Mouse (Mus musculus) limb, embryonic 10.5 days (tissue): ENCODE results near the gene Bcr. TPM values are rescaled to one million over a fixed set of nuclear protein-coding genes. Genes with fewer than 3 reads are reported as not detected.
"Not testable (repeated sequence)": the region's sequence is repeated elsewhere in the genome, so short reads cannot be mapped to it uniquely, and the experiment has no call there.

Experiments
- DNase-seq: peaks from one replicate; pipeline ENCODE4 v3.0.0-alpha.2; 2017; ENCODE audit warnings: low spot score
- H3K27ac ChIP-seq: fragments of 300-500 bp; sonication (generic); 2 replicates; pipeline ENCODE4 v1.5.1; 2016; ENCODE audit warnings: mild to moderate bottlenecking
- H3K27me3 ChIP-seq: fragments of 300-500 bp; sonication (generic); 2 replicates; pipeline ENCODE4 v1.6.1; 2016; ENCODE audit warnings: low read depth, mild to moderate bottlenecking; ENCODE audit not compliant: poor library complexity, severe bottlenecking
- H3K36me3 ChIP-seq: fragments of 300-500 bp; sonication (generic); 2 replicates; pipeline ENCODE4 v1.6.1; 2016; ENCODE audit warnings: mild to moderate bottlenecking, moderate library complexity
- H3K4me1 ChIP-seq: fragments of 300-500 bp; sonication (generic); 2 replicates; pipeline ENCODE4 v1.6.1; 2016
- H3K4me3 ChIP-seq: fragments of 300-500 bp; sonication (generic); 2 replicates; pipeline ENCODE4 v1.5.1; 2016; ENCODE audit warnings: mild to moderate bottlenecking, moderate library complexity
- H3K9me3 ChIP-seq: fragments of 300-500 bp; sonication (generic); replicated peaks from 2 replicates; pipeline ENCODE4 v1.6.1; 2016; ENCODE audit warnings: mild to moderate bottlenecking
- WGBS: fragments of 180-500 bp; shearing (Covaris S2); methylation state at CpG from one replicate; pipeline ENCODE4 v1.1.7; 2016; 5-methylcytosine and 5-hydroxymethylcytosine counted together
- polyA plus RNA-seq: library from polyadenylated mRNA; unstranded; fragments of >200 nt; fragmentation: Nextera tagmentation; extraction: Ambion mirVana; gene quantifications from 2 replicates; pipeline ENCODE4 v1.2.1, GENCODE M21; 2016

Bcr gene
- polyA plus RNA-seq, 1 experiment from 2014 or later: 7.0 TPM

- not testable (repeated sequence) for H3K27me3 ChIP-seq, DNase-seq, H3K4me1 ChIP-seq, H3K27ac ChIP-seq, H3K4me3 ChIP-seq, H3K9me3 ChIP-seq
- peaks cover 24% of the 10 kb centered on the region for H3K36me3 ChIP-seq
- 19% methylated on average over 1 of the region's 1 CpGs for WGBS
Observed at GRCm38 (mm10) chr10:75042060-75042459, 18.3 kb upstream of the Bcr start.

- no peaks in the 10 kb centered on the region for H3K27me3 ChIP-seq
- DNase-seq: no peak
- no peak overlapping the region for H3K27ac ChIP-seq
- H3K36me3 ChIP-seq: peaks cover 30% of the 10 kb centered on the region
- no peak overlapping the region for H3K4me3 ChIP-seq
- no peaks in the 10 kb centered on the region for H3K4me1 ChIP-seq
- 35% methylated on average over 7 of the region's 7 CpGs for WGBS
- no peaks in the 10 kb centered on the region for H3K9me3 ChIP-seq
Observed at GRCm38 (mm10) chr10:75044459-75044858, 15.9 kb upstream of the Bcr start.

GRCm38 (mm10) chr10:75045831-75046230 is 14.6 kb upstream of the Bcr start:
- Histone ChIP-seq H3K4me3 (no peak overlapping the region), H3K27ac (no peak overlapping the region), H3K27me3 (no peaks in the 10 kb centered on the region), H3K4me1 (no peaks in the 10 kb centered on the region), H3K9me3 (no peaks in the 10 kb centered on the region), H3K36me3 (peaks cover 32% of the 10 kb centered on the region)
- DNase-seq: no peak
- WGBS: 96% methylated on average over 15 of the region's 15 CpGs

GRCm38 (mm10) chr10:75048711-75049110 is 11.7 kb upstream of the Bcr start:
- Histone ChIP-seq H3K27me3 (no peaks in the 10 kb centered on the region), H3K9me3 (no peaks in the 10 kb centered on the region), H3K4me1 (no peaks in the 10 kb centered on the region), H3K4me3 (no peak overlapping the region), H3K27ac (no peak overlapping the region), H3K36me3 (peaks cover 28% of the 10 kb centered on the region)
- WGBS: 94% methylated on average over 7 of the region's 7 CpGs
- DNase-seq: no peak

- H3K36me3 ChIP-seq: peaks cover 12% of the 10 kb centered on the region; the same call in 1 of the 2 replicates
- 94% methylated on average over 21 of the region's 21 CpGs for WGBS
- H3K9me3 ChIP-seq: no peaks in the 10 kb centered on the region
- no peak for DNase-seq
- no peaks in the 10 kb centered on the region for H3K27me3 ChIP-seq
- H3K4me1 ChIP-seq: 0 out of 2 replicates have a peak, but pooled peaks cover 3% of the 10 kb centered on the region
- H3K4me3 ChIP-seq: no peak overlapping the region
- H3K27ac ChIP-seq: no peak overlapping the region
Observed at GRCm38 (mm10) chr10:75051364-75052074, 8.9 kb upstream of the Bcr start.

GRCm38 (mm10) chr10:75052902-75053301 is 7.5 kb upstream of the Bcr start:
- no peak overlapping the region for H3K4me3 ChIP-seq
- H3K4me1 ChIP-seq: 0 out of 2 replicates have a peak, but pooled peaks cover 3% of the 10 kb centered on the region
- H3K27ac ChIP-seq: no peak overlapping the region
- DNase-seq: no peak
- peaks cover 9% of the 10 kb centered on the region; the same call in 1 of the 2 replicates for H3K36me3 ChIP-seq
- WGBS: 84% methylated on average over 8 of the region's 8 CpGs
- H3K9me3 ChIP-seq: no peaks in the 10 kb centered on the region
- no peaks in the 10 kb centered on the region for H3K27me3 ChIP-seq

GRCm38 (mm10) chr10:75053655-75054054 is 6.7 kb upstream of the Bcr start:
- Histone ChIP-seq H3K4me3 (no peak overlapping the region), H3K36me3 (0 out of 2 replicates have a peak, but pooled peaks cover 3% of the 10 kb centered on the region), H3K9me3 (no peaks in the 10 kb centered on the region), H3K4me1 (0 out of 2 replicates have a peak, but pooled peaks cover 3% of the 10 kb centered on the region), H3K27me3 (no peaks in the 10 kb centered on the region), H3K27ac (no peak overlapping the region)
- DNase-seq: no peak
- WGBS: 93% methylated on average over 4 of the region's 4 CpGs

- H3K4me1 ChIP-seq: peaks cover 7% of the 10 kb centered on the region; the same call in 1 of the 2 replicates
- H3K36me3 ChIP-seq: 0 out of 2 replicates have a peak, but pooled peaks cover 2% of the 10 kb centered on the region
- no peaks in the 10 kb centered on the region for H3K9me3 ChIP-seq
- H3K4me3 ChIP-seq: no peak overlapping the region
- DNase-seq: no peak
- WGBS: 79% methylated on average over 6 of the region's 6 CpGs
- H3K27ac ChIP-seq: no peak overlapping the region
- H3K27me3 ChIP-seq: no peaks in the 10 kb centered on the region
Observed at GRCm38 (mm10) chr10:75054125-75054524, 6.3 kb upstream of the Bcr start.

- Histone ChIP-seq H3K4me3 (no peak overlapping the region), H3K27ac (no peak overlapping the region), H3K9me3 (no peaks in the 10 kb centered on the region), H3K4me1 (peaks cover 20% of the 10 kb centered on the region), H3K36me3 (0 out of 2 replicates have a peak, but pooled peaks cover 2% of the 10 kb centered on the region), H3K27me3 (no peaks in the 10 kb centered on the region)
- no peak for DNase-seq
- WGBS: 77% methylated on average over 5 of the region's 5 CpGs
Observed at GRCm38 (mm10) chr10:75055672-75056071, 4.7 kb upstream of the Bcr start.

- DNase-seq: no peak
- H3K36me3 ChIP-seq: no peaks in the 10 kb centered on the region
- 36% methylated on average over 4 of the region's 4 CpGs for WGBS
- peaks cover 24% of the 10 kb centered on the region for H3K4me1 ChIP-seq
- H3K27ac ChIP-seq: no peak overlapping the region
- no peak overlapping the region for H3K4me3 ChIP-seq
- no peaks in the 10 kb centered on the region for H3K9me3 ChIP-seq
- H3K27me3 ChIP-seq: no peaks in the 10 kb centered on the region
Observed at GRCm38 (mm10) chr10:75056255-75056654, 4.1 kb upstream of the Bcr start.

GRCm38 (mm10) chr10:75058336-75058735 is 2.1 kb upstream of the Bcr start:
- no peaks in the 10 kb centered on the region for H3K9me3 ChIP-seq
- H3K36me3 ChIP-seq: no peaks in the 10 kb centered on the region
- no peak overlapping the region for H3K4me3 ChIP-seq
- peaks cover 45% of the 10 kb centered on the region for H3K4me1 ChIP-seq
- 91% methylated on average over 8 of the region's 8 CpGs for WGBS
- no peak for DNase-seq
- peaks cover 7% of the 10 kb centered on the region; the same call in 1 of the 2 replicates for H3K27me3 ChIP-seq
- H3K27ac ChIP-seq: no peak overlapping the region

- Histone ChIP-seq H3K27me3 (peaks cover 7% of the 10 kb centered on the region; the same call in 1 of the 2 replicates), H3K4me1 (peaks cover 50% of the 10 kb centered on the region), H3K4me3 (peak overlapping the region; percentile 91), H3K27ac (peak overlapping the region; percentile 39; the same call in 1 of the 2 replicates), H3K36me3 (no peaks in the 10 kb centered on the region), H3K9me3 (no peaks in the 10 kb centered on the region)
- 39% methylated on average over 9 of the region's 9 CpGs for WGBS
- no peak for DNase-seq
Observed at GRCm38 (mm10) chr10:75058761-75059395, 1.5 kb upstream of the Bcr start.

- WGBS: 1% methylated on average over 11 of the region's 11 CpGs
- Histone ChIP-seq H3K4me3 (peak overlapping the region; percentile 91), H3K27ac (peak overlapping the region; percentile 39; the same call in 1 of the 2 replicates), H3K36me3 (peaks cover 3% of the 10 kb centered on the region), H3K27me3 (peaks cover 7% of the 10 kb centered on the region; the same call in 1 of the 2 replicates), H3K4me1 (peaks cover 56% of the 10 kb centered on the region), H3K9me3 (no peaks in the 10 kb centered on the region)
- DNase-seq: peak; percentile 65
Observed at GRCm38 (mm10) chr10:75059396-75059795, 996 bp upstream of the Bcr start.
